Mouse (Mus musculus) neural tube, embryonic 11.5 days (tissue): ENCODE measurements at regions not wholly inside any gene's neighbourhood (a gene's known extent, or its start where the extent isn't known, plus 50 kb on each side); places are given as distances from the start of the nearest gene placed in this dataset.

Source experiments
- ATAC-seq: fragments of 200-750 bp; cut with Nextera tagmentation; 2 replicates; pipeline ENCODE4 v1.8.0; 2017; ENCODE audit warnings: moderate number of reproducible peaks, mild to moderate bottlenecking, moderate TSS enrichment, moderate library complexity; ENCODE audit not compliant: insufficient read depth, low FRiP score, low TSS enrichment
- DNase-seq: peaks from one replicate; pipeline ENCODE4 v3.0.0-alpha.2; 2015; ENCODE audit warnings: low spot score
- H3K27ac ChIP-seq: fragments of 300-500 bp; sonication (generic); 2 replicates; pipeline ENCODE4 v1.5.1; 2014; ENCODE audit warnings: low read depth, mild to moderate bottlenecking, low read length
- H3K27me3 ChIP-seq: fragments of 300-500 bp; sonication (generic); 2 replicates; pipeline ENCODE4 v1.6.1; 2014; ENCODE audit warnings: mild to moderate bottlenecking, low read length, mixed read lengths; ENCODE audit not compliant: control insufficient read depth, insufficient read depth
- H3K36me3 ChIP-seq: fragments of 300-500 bp; sonication (generic); 2 replicates; pipeline ENCODE4 v1.6.1; 2014; ENCODE audit warnings: mild to moderate bottlenecking, low read length, moderate library complexity, mixed read lengths; ENCODE audit not compliant: control insufficient read depth, insufficient read depth
- H3K4me1 ChIP-seq: fragments of 300-500 bp; sonication (generic); 2 replicates; pipeline ENCODE4 v1.6.1; 2014; ENCODE audit warnings: low read length, mixed read lengths; ENCODE audit not compliant: control insufficient read depth, insufficient read depth
- H3K4me2 ChIP-seq: fragments of 300-500 bp; sonication (generic); 2 replicates; pipeline ENCODE4 v1.6.1; 2014; ENCODE audit warnings: low read depth, mild to moderate bottlenecking, moderate library complexity
- H3K4me3 ChIP-seq: fragments of 300-500 bp; sonication (generic); 2 replicates; pipeline ENCODE4 v1.5.1; 2014; ENCODE audit warnings: low read depth, low read length
- H3K9ac ChIP-seq: fragments of 300-500 bp; sonication (generic); 2 replicates; pipeline ENCODE4 v1.6.1; 2014; ENCODE audit warnings: mild to moderate bottlenecking, low read length
- H3K9me3 ChIP-seq: fragments of 300-500 bp; sonication (generic); 2 replicates; pipeline ENCODE4 v1.6.1; 2016; ENCODE audit warnings: low read length; ENCODE audit not compliant: control insufficient read depth
- WGBS: fragments of 180-500 bp; shearing (Covaris S2); extraction: QIAGEN DNeasy Blood & Tissue Kit; methylation state at CpG from one replicate; pipeline ENCODE4 v1.1.7; 2014; 5-methylcytosine and 5-hydroxymethylcytosine counted together

DNA sequence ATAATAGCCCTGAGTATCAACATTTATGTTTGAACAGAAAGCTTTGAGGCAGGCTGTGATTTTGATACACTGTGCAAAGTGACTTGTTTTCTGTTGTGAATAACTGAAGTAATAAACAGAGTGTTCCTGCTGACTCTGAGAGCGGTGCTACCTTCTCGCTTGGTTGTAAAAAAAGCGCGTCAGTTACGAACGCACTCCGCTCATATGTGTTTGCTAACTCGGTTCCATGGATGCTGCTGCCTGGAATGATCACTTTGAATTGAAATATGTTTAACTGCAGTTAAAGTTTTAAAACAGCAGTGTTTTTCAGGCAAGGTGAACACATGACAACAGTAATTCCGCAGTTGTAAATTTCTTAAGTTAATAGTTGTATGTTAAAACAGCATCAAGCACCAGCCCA lies 567.7 kb downstream of the Prkd1 start:
- 87% methylated on average over 9 of the region's 9 CpGs for WGBS

DNA sequence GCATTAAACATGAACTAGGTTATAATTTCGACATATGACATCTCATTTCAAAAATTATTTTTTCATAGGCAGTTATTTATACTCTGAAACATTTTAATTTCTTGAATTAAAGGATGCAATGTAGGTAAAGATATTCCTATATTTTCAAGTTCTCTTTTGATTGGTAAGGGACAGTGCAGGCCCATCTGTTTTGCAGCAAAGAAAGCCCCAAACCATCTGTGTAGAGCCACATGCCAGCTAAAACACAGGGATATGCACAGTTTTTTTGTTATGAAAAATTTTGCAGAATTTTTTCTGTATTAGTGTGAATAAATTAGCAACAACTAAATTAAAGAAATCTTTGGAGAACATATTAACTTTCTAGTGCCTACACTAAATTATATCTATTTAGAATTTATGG lies 567.3 kb downstream of the Prkd1 start:
- 82% methylated on average over 1 of the region's 1 CpGs for WGBS
- Histone ChIP-seq H3K36me3 (no peaks in the 10 kb centered on the region), H3K9me3 (no peaks in the 10 kb centered on the region), H3K9ac (no peak overlapping the region), H3K4me1 (no peaks in the 10 kb centered on the region), H3K4me3 (no peak overlapping the region), H3K27me3 (no peaks in the 10 kb centered on the region), H3K4me2 (no peak overlapping the region), H3K27ac (no peak overlapping the region)
- ATAC-seq (no peak), DNase-seq (no peak)

More for the DNA sequence above, 567.7 kb downstream of the Prkd1 start:
- ATAC-seq: no peak
- no peaks in the 10 kb centered on the region for H3K36me3 ChIP-seq
- no peak overlapping the region for H3K9ac ChIP-seq
- H3K27ac ChIP-seq: no peak overlapping the region
- no peak overlapping the region for H3K4me3 ChIP-seq
- no peaks in the 10 kb centered on the region for H3K9me3 ChIP-seq
- H3K4me2 ChIP-seq: no peak overlapping the region
- no peak for DNase-seq
- H3K4me1 ChIP-seq: no peaks in the 10 kb centered on the region
- H3K27me3 ChIP-seq: no peaks in the 10 kb centered on the region

DNA sequence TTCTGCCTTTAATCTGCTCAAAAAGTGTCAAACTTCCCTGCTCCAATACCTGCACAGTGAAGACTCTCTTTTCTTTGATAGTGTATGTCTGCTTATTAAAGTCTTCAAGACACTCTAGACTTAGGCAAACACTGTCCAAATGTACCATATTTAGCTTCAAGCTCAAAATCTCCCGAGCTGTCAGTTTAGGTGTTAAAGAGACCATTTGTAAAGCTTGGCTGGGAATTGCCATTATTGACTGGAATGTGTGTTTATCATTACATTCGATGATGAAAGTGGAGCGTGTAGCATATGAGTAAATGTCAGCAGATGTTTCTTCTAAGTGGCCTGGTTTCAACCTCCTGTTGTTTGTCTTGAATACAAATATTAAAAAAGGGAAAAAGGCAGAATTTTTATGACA lies 564.4 kb downstream of the Prkd1 start:
- H3K9ac ChIP-seq: no peak overlapping the region
- 64% methylated on average over 3 of the region's 3 CpGs for WGBS

DNA sequence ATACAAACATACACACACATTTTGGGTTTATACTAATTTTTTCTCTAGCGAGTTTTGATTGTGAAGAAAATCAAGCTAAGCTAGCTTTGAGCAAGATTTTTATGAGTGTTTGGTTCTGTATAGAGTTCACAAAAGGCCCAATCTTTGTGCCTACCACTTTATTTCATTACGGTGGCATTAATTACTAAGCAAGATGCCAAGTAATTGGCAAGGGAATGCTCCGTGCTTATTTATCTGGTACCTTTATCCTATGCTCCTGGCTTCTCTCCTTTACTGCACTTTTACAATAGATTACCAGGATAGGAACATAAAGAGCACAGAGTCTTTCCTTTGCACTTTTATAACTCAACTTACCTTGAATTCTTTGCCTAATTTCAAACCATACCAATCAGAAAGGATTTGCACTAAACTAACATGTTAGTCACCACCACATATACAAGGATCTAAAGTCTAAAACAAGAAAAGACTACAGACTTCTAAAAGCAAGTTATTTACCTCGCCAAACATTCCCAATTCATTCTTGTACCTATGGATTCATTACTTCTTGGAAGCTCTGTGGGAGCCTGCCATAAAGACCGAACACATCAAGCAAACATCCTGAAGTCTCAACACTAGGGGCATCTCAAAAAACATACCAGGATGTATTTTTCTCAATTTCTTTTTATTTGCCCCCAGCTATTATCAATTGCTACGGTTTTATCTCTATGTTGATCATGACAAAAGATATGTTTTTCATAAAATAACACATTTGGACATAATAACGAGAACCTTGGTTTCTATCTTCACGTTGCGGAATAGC lies 537.5 kb downstream of the Prkd1 start:
- Histone ChIP-seq H3K4me3 (no peak overlapping the region), H3K27me3 (no peaks in the 10 kb centered on the region; the same call in 1 of the 2 replicates), H3K9me3 (no peaks in the 10 kb centered on the region), H3K4me2 (no peak overlapping the region), H3K36me3 (no peaks in the 10 kb centered on the region), H3K9ac (no peak overlapping the region), H3K4me1 (no peaks in the 10 kb centered on the region), H3K27ac (no peak overlapping the region)
- DNase-seq (no peak), ATAC-seq (no peak)
- whole genome bisulfite sequencing: 88% methylated on average over 9 of the region's 9 CpGs

More for the DNA sequence above, 564.4 kb downstream of the Prkd1 start:
- Histone ChIP-seq H3K36me3 (no peaks in the 10 kb centered on the region), H3K4me2 (no peak overlapping the region), H3K27ac (no peak overlapping the region), H3K4me3 (no peak overlapping the region), H3K9me3 (no peaks in the 10 kb centered on the region), H3K4me1 (no peaks in the 10 kb centered on the region), H3K27me3 (no peaks in the 10 kb centered on the region)
- ATAC-seq (no peak), DNase-seq (no peak)

DNA sequence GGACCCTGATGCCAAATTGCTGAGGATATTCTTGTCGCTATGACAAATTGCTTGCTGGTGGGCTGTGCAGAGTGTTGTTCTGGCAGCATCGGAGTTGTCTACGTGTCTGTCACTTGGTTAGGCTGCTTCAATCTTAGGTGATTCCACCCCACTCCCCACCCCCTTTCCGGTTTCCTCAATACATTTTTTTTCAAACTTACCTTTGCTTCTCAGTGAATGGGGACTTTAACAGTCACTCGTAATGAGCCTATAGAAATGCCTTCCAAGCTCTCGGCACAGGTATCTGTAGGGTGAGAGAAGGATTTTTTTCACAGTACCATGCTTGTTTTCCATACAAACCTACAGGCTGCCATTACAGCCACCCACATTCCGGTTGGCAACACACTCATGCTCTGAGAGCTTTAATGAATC lies 536.8 kb downstream of the Prkd1 start:
- Histone ChIP-seq H3K27ac (no peak overlapping the region), H3K4me3 (no peak overlapping the region), H3K4me2 (no peak overlapping the region), H3K9ac (no peak overlapping the region), H3K4me1 (no peaks in the 10 kb centered on the region), H3K27me3 (no peaks in the 10 kb centered on the region; the same call in 1 of the 2 replicates), H3K9me3 (no peaks in the 10 kb centered on the region), H3K36me3 (no peaks in the 10 kb centered on the region)
- ATAC-seq (no peak), DNase-seq (no peak)
- WGBS: 89% methylated on average over 7 of the region's 7 CpGs

DNA sequence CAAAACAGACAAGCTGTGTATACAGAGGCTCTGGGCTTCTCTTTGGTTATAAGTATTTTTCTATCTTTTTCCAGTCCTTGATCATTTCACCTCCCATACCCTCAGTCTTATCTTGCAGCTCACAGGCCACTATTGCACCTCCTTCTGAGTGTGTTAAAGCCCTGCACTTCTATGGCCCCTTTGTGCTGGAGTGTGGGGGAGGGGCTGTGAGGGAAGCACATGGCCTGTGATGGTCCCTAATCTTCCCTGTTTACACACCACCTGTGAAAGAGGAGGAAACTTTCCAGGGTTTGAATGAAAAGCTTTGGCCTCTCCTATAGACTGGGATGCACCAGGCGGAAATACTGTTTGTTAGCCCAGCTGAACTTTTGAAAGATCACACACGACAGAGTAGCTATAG lies 533.0 kb downstream of the Prkd1 start:
- WGBS: 26% methylated on average over 2 of the region's 2 CpGs
- ATAC-seq: no peak
- peaks cover 5% of the 10 kb centered on the region for H3K27me3 ChIP-seq

DNA sequence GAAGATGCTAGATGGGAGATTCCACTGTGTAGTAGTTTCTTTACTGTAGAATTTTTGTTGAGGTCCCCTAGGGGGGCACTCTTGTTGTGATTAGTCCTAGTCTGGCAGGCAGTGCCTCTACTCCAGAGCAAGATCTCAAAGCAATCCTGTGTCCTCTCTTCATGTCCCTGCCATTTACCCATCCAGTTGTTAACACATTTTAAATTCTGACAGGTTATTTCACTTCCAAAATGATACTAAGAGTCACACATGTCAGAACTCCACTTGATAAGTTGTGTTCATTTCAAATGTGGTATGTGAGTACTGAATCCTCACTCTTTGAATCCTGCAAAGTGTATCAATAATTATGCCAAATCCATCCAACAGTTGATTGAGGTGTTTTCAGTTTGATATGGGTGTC lies 530.6 kb downstream of the Prkd1 start:
- H3K4me3 ChIP-seq: no peak overlapping the region
- no peaks in the 10 kb centered on the region for H3K9me3 ChIP-seq
- no peak overlapping the region for H3K27ac ChIP-seq
- ATAC-seq (no peak), DNase-seq (no peak)
- H3K36me3 ChIP-seq: no peaks in the 10 kb centered on the region
- no peak overlapping the region for H3K9ac ChIP-seq
- H3K4me2 ChIP-seq: no peak overlapping the region
- H3K27me3 ChIP-seq: peaks cover 10% of the 10 kb centered on the region
- H3K4me1 ChIP-seq: no peaks in the 10 kb centered on the region

More for the DNA sequence above, 533.0 kb downstream of the Prkd1 start:
- Histone ChIP-seq H3K27ac (no peak overlapping the region), H3K4me2 (no peak overlapping the region), H3K9ac (no peak overlapping the region), H3K36me3 (no peaks in the 10 kb centered on the region), H3K4me3 (no peak overlapping the region), H3K9me3 (no peaks in the 10 kb centered on the region), H3K4me1 (no peaks in the 10 kb centered on the region)
- DNase-seq: no peak

DNA sequence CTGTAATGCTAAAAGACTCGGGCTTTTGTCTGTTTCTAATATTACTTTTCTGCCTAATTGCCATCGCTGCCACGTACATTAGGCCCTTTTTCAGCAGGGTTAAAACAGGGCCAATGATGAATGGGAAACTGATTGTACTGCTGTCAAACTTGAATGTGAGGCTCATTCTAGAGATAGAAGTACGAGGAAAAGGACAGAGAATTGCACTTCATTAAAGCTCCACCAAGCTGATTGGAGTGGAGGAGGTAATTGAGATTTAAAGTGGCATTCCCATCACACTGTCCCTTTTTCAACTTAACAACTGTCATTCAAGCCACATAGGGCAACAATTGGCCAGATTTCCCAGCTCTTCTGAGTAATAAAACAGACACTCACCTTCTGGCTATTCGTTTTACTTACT lies 526.8 kb downstream of the Prkd1 start:
- H3K27ac ChIP-seq: no peak overlapping the region
- DNase-seq: no peak
- H3K9ac ChIP-seq: no peak overlapping the region
- H3K36me3 ChIP-seq: no peaks in the 10 kb centered on the region
- H3K9me3 ChIP-seq: no peaks in the 10 kb centered on the region
- no peaks in the 10 kb centered on the region for H3K4me1 ChIP-seq
- H3K4me2 ChIP-seq: no peak overlapping the region
- ATAC-seq: no peak
- no peak overlapping the region for H3K4me3 ChIP-seq
- 19% methylated on average over 5 of the region's 5 CpGs for WGBS
- peaks cover 10% of the 10 kb centered on the region for H3K27me3 ChIP-seq

DNA sequence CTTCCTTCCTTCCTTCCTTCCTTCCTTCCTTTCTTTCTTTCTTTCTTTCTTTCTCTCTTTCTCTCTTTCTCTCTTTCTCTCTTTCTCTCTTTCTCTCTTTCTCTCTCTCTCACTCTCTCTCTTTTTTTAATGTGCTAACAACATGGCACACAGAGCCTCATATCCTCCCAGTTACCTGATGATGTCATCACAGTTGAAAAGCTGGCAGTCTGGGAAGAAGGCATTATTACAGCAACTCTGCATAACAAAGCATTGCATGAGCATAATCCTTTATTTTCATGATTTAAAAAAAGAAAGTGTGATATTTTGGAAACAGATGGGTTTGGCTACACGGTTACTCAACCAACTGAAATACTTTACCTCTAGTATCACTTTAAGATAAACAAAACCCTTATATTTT lies 525.9 kb downstream of the Prkd1 start:
- 76% methylated on average over 1 of the region's 1 CpGs for WGBS
- H3K9ac ChIP-seq: no peak overlapping the region
- H3K27ac ChIP-seq: no peak overlapping the region
- H3K4me2 ChIP-seq: no peak overlapping the region
- ATAC-seq (no peak), DNase-seq (no peak)
- H3K4me3 ChIP-seq: no peak overlapping the region
- H3K4me1 ChIP-seq: no peaks in the 10 kb centered on the region
- peaks cover 10% of the 10 kb centered on the region for H3K27me3 ChIP-seq
- no peaks in the 10 kb centered on the region for H3K9me3 ChIP-seq
- H3K36me3 ChIP-seq: no peaks in the 10 kb centered on the region
